Mouse (Mus musculus): Measurements from ENCODE around the gene Neurog1. TPM values are rescaled to one million over a fixed set of nuclear protein-coding genes. Genes with fewer than 3 reads are reported as not detected.

Neurog1 gene
- total RNA-seq (2021), result not detected
- long read RNA-seq, result 0 reads

- DNase-seq (ENCODE audit: low spot score in 2 of 2), result peak; percentile 34 to 66
These were observed at the start of gene Neurog1 for GRCm38 (mm10) chr13:56251924-56252619. Neurog1 (minus strand) TSS chr13:56252163.

- DNase-seq (ENCODE audit: low spot score in 2 of 2), result no peak
These were observed 47.4 kb upstream of the Neurog1 start for GRCm38 (mm10) chr13:56299336-56299735.

GRCm38 (mm10) chr13:56296659-56297020 is 44.7 kb upstream of the Neurog1 start:
- DNase-seq (ENCODE audit: low spot score in 2 of 2), result peak in 1 of 2 experiments; percentile 34

- DNase-seq (ENCODE audit: low spot score in 2 of 2), result peak; percentile 54 to 72
These were observed 44.1 kb upstream of the Neurog1 start, which contains the start of gene Cxcl14 for GRCm38 (mm10) chr13:56295943-56296658. Cxcl14 (minus strand) TSS chr13:56296551.

- DNase-seq (ENCODE audit: low spot score in 2 of 2), result no peak
These were observed 43.6 kb upstream of the Neurog1 start for GRCm38 (mm10) chr13:56295586-56295942.

GRCm38 (mm10) chr13:56294908-56295307 is 42.9 kb upstream of the Neurog1 start:
- peak; percentile 34 to 39 for DNase-seq (ENCODE audit: low spot score in 2 of 2)

GRCm38 (mm10) chr13:56289998-56290397 is 38.0 kb upstream of the Neurog1 start:
- DNase-seq (ENCODE audit: low spot score in 2 of 2), result no peak

GRCm38 (mm10) chr13:56289261-56289660 is 37.3 kb upstream of the Neurog1 start:
- no peak for DNase-seq (ENCODE audit: low spot score in 2 of 2)

GRCm38 (mm10) chr13:56288601-56289000 is 36.6 kb upstream of the Neurog1 start:
- DNase-seq (ENCODE audit: low spot score in 2 of 2), result no peak

- DNase-seq (ENCODE audit: low spot score in 2 of 2), result no peak
These were observed 35.1 kb upstream of the Neurog1 start for GRCm38 (mm10) chr13:56287091-56287490.

GRCm38 (mm10) chr13:56283321-56283720 is 31.4 kb upstream of the Neurog1 start:
- no peak for DNase-seq (ENCODE audit: low spot score in 2 of 2)

GRCm38 (mm10) chr13:56280356-56280755 is 28.4 kb upstream of the Neurog1 start:
- no peak for DNase-seq (ENCODE audit: low spot score in 2 of 2)

GRCm38 (mm10) chr13:56279439-56279838 is 27.5 kb upstream of the Neurog1 start:
- peak; percentile 93 to 95 for DNase-seq (ENCODE audit: low spot score in 2 of 2)

GRCm38 (mm10) chr13:56275171-56275570 is 23.2 kb upstream of the Neurog1 start:
- DNase-seq (ENCODE audit: low spot score in 2 of 2), result no peak

- DNase-seq (ENCODE audit: low spot score in 2 of 2), result peak in 1 of 2 experiments; percentile 56
These were observed 18.2 kb upstream of the Neurog1 start for GRCm38 (mm10) chr13:56270124-56270523.

GRCm38 (mm10) chr13:56267396-56267795 is 15.4 kb upstream of the Neurog1 start:
- DNase-seq (ENCODE audit: low spot score in 2 of 2), result peak in 1 of 2 experiments; percentile 32

- DNase-seq (ENCODE audit: low spot score in 2 of 2), result peak; percentile 48 to 56
These were observed 14.5 kb upstream of the Neurog1 start for GRCm38 (mm10) chr13:56266435-56266834.

- DNase-seq (ENCODE audit: low spot score in 2 of 2), result peak in 1 of 2 experiments; percentile 38
These were observed 13.7 kb upstream of the Neurog1 start for GRCm38 (mm10) chr13:56265661-56266060.

GRCm38 (mm10) chr13:56262269-56262668 is 10.3 kb upstream of the Neurog1 start:
- no peak for DNase-seq (ENCODE audit: low spot score in 2 of 2)

- DNase-seq (ENCODE audit: low spot score in 2 of 2), result no peak
These were observed 8.4 kb upstream of the Neurog1 start for GRCm38 (mm10) chr13:56260344-56260780.

- DNase-seq (ENCODE audit: low spot score in 2 of 2), result no peak
These were observed 7.9 kb upstream of the Neurog1 start for GRCm38 (mm10) chr13:56259926-56260250.
